Mouse (Mus musculus): ENCODE measurements at regions not wholly inside any gene's neighbourhood (a gene's known extent, or its start where the extent isn't known, plus 50 kb on each side); places are given as distances from the start of the nearest gene placed in this dataset.
"Not testable (repeated sequence)": the region's sequence is repeated elsewhere in the genome, so short reads cannot be mapped to it uniquely, and the experiment has no call there.

- no peak for DNase-seq
Measured at GRCm38 (mm10) chr7:73608070-73608803, 66.6 kb upstream of the Chd2 start.

- no peak for DNase-seq
Measured at GRCm38 (mm10) chr7:73607450-73608005, 65.9 kb upstream of the Chd2 start.

- DNase-seq, result peak; percentile 95
Measured at GRCm38 (mm10) chr7:73606677-73607449, 65.2 kb upstream of the Chd2 start.

- DNase-seq, result no peak
Measured at GRCm38 (mm10) chr7:73604597-73604996, 63.0 kb upstream of the Chd2 start.

- no peak for DNase-seq
Measured at GRCm38 (mm10) chr7:73602815-73603551, 61.4 kb upstream of the Chd2 start.

GRCm38 (mm10) chr7:73601336-73601735 is 59.7 kb upstream of the Chd2 start:
- no peak for DNase-seq

- DNase-seq, result no peak
Measured at GRCm38 (mm10) chr7:73600776-73601175, 59.1 kb upstream of the Chd2 start.

- not testable (repeated sequence) for DNase-seq
Measured at GRCm38 (mm10) chr7:73600003-73600385, 58.4 kb upstream of the Chd2 start.

GRCm38 (mm10) chr7:73599354-73600002 is 57.8 kb upstream of the Chd2 start:
- no peak for DNase-seq

- no peak for DNase-seq
Measured at GRCm38 (mm10) chr7:73597968-73598367, 56.3 kb upstream of the Chd2 start.

- DNase-seq, result no peak
Measured at GRCm38 (mm10) chr7:73596866-73597840, 55.5 kb upstream of the Chd2 start.

- DNase-seq, result no peak
Measured at GRCm38 (mm10) chr7:73596415-73596814, 54.8 kb upstream of the Chd2 start.

GRCm38 (mm10) chr7:73595860-73596259 is 54.2 kb upstream of the Chd2 start:
- no peak for DNase-seq

- DNase-seq, result peak; percentile 93
Measured at GRCm38 (mm10) chr7:73595140-73595825, 53.7 kb upstream of the Chd2 start.

GRCm38 (mm10) chr7:73594492-73595139 is 53.0 kb upstream of the Chd2 start:
- DNase-seq, result no peak

GRCm38 (mm10) chr7:73593645-73594385 is 52.2 kb upstream of the Chd2 start:
- DNase-seq, result no peak

- DNase-seq, result no peak
Measured at GRCm38 (mm10) chr7:73592857-73593256, 51.2 kb upstream of the Chd2 start.
